Mouse (Mus musculus): ENCODE measurements around the gene Kcnq4.

Kcnq4 gene

DNA sequence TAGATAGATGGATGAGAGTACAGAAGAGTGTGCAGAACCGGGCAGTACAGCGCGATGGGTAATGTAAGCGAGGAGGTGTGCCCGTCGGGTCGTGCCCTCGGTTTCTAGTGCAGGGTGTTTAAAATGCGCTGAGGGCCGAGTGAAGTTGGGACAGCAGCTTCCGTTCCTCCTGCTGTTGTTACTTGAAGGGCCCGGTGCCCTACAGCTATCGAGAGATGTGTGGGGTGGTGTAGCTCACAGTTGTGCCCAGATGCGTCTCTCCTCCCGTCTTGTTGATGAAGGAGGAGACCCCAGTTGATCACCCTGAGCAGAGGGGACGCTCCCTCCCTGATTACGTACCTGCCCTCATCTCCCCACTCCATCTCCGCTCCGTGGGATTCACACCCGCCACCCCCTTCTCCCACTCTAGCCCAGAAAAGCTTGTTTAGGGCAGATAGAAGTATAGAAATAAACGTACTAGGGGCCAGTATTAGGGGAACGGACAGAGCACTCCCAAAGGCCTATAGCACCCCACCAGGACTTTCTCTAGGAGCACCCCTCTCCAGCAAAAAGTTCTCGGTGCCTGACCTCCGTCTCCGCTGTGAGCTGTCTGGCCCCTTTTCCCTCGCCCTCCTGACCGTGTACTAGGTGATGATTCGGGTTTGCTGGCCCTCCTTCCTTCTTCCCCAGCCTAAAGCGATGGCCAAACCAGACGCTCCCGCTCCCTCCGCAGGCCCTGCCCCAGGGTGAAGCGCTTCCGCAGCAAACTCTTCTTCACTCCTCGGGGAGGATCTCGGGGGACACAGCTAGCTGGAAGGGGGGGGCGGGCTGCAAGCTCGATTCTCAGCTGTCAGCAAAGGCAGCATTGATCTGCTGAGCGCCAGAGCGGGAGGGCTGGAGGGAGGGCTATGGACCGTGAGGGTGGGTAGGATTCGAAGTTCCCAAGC lies at the start of gene Kcnq4:
Gene Kcnq4 (minus strand): TSS at position 672 of the 926 bp plus-strand sequence.
- DNase-seq (ENCODE audit: low read depth, low spot score), result no peak

DNA sequence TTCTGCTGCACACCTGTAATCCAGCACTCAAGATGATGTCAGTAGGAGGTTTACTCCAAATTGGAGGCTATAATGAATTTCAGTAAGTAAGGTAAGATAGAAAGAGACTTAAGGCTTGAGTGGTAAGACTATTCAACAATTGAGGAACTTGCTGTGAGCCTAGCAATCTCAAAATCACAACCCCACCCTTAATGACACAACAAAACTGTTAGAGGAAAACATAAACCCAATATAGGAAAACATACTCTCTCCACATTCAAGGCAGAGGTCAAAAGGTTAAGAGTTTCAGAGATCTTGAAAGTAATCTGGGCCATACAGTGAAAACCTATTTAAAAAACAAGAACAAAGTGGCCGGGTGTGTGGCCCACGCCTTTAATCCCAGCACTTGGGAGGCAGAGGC lies 48.3 kb upstream of the Kcnq4 start:
- peak; percentile 32 for DNase-seq (ENCODE audit: low read depth, low spot score)

DNA sequence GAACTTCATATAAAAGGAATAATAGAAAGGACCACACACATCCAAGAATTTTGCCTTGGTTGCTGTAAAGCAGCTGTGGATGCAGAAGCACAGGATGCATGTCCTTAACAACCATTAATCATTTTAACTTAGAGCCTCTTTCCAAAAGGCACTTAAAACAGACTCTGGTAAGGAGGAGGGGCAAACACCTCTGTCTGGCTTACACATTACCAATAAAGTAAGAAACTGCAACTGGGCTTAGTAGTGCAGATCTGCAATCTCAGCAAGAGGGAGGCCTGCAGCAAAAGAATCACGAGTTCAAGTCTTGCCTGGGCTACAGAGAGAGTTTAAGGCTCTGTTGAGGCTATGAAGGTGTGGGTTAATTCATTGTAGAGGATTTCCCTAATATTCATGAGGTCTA lies 47.2 kb upstream of the Kcnq4 start:
- no peak for DNase-seq (ENCODE audit: low read depth, low spot score)

DNA sequence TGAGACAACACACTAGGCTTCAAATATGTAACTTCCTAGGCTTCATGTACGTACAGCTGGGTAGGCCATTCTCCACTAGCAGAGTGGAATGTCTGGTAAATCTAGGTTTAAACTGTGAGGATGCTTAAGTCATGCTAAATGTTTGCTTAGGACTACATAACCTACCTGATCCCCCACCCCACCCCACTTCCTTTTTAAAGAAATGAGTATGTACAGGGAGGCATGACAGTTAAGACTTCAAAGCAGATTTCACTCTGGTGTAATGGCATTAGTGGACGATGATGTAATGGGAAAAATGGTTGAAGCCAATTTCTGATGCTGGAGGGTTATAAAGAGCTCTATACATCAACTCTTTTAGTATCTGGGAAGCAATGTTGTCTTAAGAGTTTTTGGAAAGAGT lies 44.5 kb upstream of the Kcnq4 start:
- no peak for DNase-seq (ENCODE audit: low read depth, low spot score)

DNA sequence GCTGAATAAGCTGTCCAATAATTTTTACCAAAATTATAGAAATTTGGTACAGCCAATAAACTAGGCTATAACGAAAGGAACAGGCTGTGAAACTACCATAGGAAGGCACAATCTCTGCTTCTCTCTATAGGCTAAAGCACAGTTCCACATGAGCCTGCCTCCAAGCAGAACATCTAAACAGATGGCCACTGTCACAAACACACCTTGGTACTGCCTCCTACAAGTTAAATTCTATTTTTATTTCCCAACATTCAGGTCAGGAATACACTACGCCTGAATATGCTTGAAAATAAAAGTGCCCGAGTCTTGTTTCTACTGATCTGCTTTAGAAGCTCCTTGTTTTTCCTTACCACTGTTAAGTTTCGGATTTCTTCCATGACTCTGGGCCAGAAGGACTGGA lies 41.6 kb upstream of the Kcnq4 start:
- DNase-seq (ENCODE audit: low read depth, low spot score), result no peak

DNA sequence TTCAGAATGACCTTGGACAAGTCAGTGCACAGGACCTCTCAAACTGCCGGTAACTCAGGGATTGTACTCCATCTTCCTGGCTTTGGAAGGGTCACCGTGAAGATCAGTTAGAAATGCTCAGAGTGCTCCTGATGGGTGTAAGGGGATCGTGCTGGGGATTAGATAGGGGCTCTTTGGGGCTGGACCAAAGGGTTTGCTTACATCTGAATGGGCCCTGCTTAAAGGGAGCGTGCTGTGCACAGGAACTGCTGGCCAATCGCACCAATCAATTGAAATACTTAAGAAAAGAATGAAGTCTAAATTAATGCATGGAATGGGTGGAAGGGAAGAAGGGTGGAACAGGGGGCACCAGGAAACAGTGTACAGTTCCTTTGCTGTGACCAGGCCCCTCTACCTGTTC lies 7.4 kb upstream of the Kcnq4 start:
- DNase-seq (ENCODE audit: low read depth, low spot score), result peak; percentile 41

DNA sequence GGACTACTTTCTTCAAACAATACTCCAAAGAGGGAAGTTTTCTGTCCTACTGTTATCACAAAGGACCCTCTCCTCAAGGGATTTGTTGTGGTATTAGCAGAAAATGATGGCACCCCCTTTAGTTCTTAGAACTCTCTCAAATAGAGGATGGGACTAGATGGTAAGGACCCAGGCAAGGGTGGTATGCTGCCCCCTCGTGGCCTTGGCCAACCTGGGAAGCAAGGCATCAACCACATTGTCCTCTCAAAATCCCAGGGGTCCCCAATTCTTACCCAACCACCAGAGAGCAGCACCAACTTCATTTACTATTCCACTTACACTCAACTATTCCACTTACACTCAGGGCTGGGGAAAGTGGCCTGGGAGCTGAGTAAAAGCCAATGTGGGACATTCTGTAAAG lies 6.9 kb upstream of the Kcnq4 start:
- peak; percentile 75 for DNase-seq (ENCODE audit: low read depth, low spot score)

DNA sequence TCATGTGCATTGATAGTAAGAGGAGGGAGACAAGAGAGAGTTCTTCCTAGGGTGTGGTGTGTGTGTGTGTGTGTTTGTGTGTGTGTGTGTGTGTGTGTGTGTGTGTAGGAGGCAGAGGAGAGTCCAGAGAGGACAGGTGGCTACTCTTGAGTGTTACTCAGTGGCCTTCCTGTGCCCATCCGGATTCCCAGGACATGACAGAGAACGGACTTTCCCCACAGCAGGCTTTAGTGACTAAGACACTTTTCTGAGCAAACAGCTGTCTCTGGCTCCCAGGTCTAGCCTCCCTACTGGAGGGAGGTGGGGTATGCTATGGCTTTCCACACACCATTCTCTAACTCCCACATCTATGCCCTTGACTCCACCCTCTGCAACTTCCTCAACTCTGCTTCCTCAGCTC lies 1.2 kb upstream of the Kcnq4 start:
- DNase-seq (ENCODE audit: low read depth, low spot score), result no peak

DNA sequence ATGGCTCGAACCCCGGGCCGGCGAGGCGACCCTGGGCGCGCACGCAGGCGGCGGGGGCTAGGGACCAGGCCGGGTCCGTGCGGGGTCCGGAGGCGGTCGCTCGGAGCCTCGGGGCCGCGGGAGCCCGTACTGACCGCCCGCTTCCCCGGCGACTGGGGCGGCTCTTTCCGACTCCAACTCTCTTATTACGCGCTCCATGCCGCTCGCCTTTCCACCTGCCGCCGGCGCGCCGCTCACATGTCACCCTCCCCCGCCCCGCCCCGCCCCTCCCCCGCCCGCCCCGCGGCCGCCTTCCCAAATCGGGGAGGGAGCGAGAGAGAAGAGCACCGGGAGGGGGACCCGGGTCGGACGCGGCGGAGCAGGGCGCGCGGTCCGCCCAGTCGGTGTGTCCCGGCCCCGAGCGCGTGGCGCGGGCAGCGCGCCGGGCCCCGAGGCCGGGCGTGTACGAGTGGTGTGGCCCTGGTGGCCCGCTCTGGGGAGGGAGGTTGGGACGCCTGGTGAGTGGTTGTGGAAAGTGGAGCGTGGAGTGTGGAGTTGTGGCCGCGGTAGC lies 1.1 kb downstream of the Kcnq4 start:
- no peak for DNase-seq (ENCODE audit: low read depth, low spot score)

DNA sequence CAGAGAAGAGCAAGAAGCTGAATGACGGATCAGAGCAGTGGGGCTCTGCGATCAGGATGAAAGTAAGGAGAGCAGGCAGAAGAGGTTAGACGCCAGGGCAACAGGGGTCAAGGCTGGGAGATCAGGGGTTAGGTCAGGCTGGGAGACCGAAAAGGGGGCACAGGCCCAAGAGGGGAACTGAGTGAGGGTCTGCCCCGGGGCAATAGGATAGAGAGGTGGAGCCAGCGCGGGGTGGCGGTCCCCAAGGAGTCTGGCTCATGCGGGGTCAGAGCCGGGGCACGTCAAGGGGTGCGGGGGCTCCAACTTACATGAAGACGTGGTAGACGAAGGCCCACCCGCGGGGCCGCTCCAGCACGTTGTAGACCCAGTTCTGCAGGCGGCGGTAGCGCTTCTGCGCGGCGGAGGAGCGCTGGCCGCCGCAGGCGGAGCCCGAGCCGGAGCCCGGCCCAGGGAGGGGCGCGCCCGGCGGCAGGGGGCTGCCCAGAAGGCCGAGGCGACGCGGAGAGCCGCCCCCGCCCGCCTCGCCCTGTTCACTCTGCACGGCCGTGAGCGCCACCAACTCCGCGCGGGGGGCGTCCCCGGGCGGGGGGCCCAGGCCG lies 1.8 kb downstream of the Kcnq4 start:
- DNase-seq (ENCODE audit: low read depth, low spot score), result no peak

DNA sequence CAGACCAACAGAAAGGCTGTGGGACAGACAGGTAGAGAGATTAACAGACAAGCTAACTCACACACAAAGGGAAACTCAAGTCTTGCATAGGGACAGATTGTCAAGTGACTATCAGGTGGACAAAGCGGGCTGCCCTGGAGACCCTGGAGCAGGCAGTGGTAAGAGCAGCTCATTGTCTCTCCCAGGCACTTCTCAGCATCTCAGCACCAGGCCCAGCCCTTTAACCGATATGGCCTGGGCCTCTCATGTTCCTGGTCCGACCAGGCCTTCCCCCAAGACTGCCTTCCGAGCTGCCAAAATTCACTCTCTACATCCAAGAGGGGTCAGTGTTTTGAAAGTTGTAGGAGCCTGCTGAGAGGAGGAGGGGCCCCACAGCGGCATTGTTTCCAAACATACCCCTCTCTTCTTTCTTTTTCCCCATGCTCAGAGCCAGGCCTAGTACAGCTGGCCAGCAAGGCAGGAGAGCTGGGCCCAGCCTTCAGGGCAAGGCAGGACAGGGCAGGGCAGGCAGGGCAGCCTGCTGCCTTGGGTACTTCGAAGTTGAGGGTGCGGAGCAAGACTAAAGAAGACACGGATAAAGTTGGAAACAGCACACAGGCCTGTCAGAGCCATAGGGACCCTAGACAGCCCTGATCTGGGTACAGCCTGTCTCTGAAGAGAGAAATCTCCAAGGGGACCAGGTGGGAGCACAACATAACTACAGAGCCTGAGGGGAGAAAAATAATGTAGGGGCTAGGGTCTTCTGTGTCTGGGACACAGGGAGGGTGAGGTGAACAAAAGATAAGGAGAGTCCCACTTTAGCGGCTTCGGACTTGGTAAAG lies 2.5 kb downstream of the Kcnq4 start:
- no peak for DNase-seq (ENCODE audit: low read depth, low spot score)

DNA sequence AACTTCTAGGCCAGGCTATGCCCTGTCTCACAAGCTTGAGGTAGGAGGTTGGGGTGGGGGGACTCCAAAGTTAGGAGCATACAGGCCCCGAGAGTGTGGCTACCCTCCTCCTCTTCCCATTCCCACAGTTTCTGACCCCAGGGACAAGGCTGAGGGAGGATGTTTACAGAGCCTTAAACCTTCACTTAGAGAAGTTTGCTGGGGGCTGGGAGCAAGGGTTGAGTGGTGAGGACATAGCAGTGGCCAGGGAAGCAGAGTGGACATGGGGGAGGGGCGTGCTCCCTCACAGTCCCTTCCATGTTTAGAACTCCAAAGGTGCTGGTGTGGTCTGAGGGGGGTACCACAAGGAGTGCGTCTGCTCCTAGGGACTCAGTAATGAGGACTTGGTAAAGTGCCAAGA lies 4.8 kb downstream of the Kcnq4 start:
- DNase-seq (ENCODE audit: low read depth, low spot score), result no peak

DNA sequence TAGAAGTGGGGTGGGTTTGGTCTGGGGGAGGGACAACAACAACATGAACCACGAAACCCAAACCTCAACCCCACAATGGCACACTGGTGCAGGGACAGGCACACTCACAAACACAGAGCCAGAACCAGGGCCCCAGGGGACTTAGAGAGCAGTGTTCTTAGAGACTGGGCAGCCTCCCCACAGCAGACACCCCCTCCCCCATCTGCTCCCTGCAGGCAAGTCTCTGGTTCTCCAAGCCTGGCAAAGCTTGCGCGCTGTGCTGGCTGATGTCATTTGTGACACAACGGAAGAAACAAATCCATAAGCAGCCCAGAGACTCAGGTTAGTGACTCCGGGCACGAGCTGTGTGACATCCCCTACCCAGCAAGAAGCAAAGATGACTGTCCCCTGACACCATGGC lies 7.1 kb downstream of the Kcnq4 start:
- DNase-seq (ENCODE audit: low read depth, low spot score), result no peak

DNA sequence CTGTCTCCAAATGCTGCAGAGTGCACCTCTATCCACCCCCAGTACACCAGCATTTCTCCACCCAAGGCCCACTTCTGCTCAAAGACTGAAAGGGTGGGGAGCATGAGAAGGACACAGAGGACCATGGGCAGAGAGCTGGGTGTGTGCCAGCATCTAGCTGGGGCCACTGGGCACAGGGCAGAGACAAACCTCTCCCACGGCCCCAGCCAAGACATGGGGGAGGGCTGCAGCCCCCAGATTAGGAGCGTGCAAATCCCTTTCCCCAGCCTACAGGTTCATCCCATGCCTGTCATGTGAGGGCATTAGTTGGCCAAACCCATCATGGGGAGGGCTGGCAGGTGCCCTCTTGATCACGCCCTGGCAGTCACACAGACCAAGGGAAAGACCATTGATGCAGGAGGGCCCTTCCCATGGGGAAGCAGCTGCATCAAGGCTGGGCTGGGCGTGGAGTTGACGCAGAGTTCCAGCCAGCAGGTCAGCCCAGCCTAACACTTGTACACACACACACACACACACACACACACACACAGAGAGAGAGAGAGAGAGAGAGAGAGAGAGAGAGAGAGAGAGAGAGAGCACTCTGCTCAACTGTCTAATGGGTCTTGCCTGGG lies 14.3 kb downstream of the Kcnq4 start:
- DNase-seq (ENCODE audit: low read depth, low spot score), result no peak

DNA sequence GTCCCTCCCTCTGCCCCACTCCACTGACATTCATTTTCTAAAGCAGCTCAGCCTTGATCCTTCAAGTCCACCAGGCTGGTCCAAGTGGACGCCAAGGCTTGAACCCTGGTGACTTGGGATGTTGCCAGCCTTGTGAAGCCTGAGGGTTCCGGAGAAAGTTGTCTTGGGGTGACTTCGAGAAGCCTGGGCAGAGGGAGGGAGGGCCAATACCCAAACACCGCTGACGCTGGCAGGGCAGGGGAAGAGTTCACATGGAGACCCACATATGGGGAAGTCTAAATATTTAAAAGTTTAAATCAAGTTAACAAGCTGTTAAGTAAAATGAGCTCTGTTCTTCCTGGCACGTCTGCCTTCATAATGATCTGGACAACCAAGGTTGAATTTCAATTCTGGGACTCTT lies 15.7 kb downstream of the Kcnq4 start:
- no peak for DNase-seq (ENCODE audit: low read depth, low spot score)

DNA sequence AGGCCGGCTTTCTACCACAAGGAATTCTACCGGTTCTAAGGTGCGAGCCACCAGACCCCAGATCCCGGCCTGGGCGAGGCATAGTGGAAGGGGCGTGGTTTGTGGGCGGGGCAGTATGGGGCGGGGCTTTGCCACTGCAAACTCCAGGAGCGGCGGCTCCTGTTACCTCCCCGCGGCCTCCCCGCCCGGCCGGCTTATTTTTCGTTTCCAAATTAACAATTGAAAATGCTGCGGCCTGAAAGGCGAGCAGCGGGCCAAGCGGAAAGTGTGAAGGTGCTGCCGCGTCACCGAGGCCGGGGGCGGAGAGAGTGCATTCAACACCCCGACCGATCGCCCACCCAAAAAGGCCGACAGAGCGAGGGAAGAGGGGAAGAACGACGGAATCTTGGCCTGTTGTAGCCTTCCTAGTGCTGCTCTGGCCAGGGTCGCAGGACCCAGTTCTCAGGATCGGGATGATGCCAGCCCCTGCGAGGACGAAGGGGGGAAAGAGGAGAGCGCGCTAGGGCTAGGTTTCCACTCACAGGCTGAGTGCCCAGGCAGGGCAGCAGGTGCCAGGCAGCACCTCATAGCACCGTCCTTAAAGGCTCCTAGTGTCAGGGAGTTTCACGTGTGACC lies 17.3 kb downstream of the Kcnq4 start:
- DNase-seq (ENCODE audit: low read depth, low spot score), result peak; percentile 65

DNA sequence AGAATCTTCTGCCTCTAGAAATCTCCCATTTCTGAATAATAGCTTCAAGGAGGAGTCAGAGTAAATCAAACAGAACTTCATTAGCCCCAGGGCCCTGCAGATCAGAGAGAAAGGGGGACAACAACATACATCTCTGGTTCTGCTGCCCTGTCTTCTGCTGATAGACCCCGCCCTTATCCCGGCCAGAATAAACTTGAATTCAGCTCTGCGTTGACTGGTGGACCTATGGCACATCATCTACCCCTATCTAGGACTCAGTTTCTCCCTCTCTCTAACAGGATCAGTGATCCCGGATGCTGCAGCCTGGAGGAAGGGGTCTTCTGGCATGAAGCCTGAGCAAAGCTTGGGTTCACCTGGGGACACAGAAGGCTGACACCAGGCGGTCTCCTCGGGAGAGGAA lies 17.8 kb downstream of the Kcnq4 start:
- no peak for DNase-seq (ENCODE audit: low read depth, low spot score)

DNA sequence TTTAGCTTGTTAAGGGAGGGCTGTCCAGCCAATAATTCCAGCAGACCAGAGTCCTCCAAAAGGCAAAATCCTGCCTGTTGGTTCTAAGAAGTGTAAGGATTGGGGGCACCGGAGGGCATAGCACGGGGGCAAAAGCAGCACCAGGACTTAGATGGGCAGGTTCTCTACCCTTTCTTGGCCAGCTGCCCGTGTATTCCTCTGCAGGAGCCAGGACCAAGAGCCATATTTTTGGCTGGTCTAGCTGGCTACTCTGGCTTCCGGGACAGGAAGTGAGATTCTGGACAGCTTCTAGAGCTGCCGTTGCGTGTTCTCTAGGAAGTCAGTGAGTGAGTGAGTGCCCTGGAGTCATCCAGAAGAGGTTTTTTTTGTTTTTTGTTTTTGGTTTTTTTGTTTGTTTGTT lies 18.3 kb downstream of the Kcnq4 start:
- no peak for DNase-seq (ENCODE audit: low read depth, low spot score)

DNA sequence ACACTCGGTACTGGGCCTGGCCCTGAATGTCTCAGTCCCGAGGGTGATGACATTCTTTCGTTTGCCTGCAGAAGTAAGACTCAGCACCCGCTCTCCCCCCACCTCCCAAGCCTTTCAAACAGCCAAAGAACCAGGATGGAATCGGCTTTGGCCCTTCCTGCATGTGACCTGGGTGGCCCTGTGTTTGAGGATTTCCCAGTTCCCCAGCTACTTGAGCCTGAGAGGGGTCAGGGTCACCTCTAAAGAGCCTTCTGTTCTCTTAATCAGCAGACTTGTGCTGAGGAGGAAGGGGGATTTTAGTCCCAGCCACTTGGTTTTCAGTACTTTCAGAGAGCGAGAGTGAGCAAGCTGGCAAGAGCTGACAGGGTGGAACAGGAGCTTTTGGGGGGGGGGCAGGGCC lies 19.0 kb downstream of the Kcnq4 start:
- no peak for DNase-seq (ENCODE audit: low read depth, low spot score)

DNA sequence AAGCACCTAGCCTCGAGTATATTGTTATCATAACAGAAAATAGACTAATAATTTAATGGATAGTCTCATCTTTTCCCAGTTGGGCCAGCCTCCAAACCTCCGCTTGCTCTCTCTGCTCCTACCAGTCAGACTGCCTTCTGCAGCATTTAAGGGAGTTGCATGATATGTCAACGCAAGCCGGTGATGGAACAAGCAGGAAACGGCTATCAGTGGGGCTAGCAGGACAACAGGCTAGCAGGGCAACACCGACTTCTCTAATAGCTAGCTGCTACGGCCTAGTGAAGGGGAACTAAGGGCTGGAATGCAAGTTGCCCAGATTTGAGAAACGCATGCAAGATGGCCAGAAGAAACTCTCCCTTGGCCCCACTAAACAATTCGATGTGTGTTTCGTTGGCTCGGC lies 20.6 kb downstream of the Kcnq4 start:
- no peak for DNase-seq (ENCODE audit: low read depth, low spot score)

DNA sequence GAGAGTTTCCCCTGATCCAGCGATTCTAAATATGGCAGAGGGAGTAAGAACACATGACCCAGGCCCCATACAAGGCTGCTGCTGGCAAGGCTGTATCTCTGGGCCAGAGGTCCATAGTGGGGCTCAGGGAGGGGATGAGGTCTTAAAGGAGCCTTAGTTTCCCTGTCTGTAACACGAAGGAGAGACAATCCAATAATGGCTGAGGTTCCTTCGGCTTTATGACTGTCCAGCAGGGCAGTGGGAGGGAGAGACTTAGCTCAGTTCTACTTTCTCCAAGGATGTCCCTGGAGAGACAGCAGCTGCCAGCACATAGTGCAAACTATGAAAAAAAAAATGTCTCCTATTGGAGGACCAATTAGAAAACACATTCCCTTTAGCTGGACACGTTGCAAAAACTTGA lies 22.2 kb downstream of the Kcnq4 start:
- DNase-seq (ENCODE audit: low read depth, low spot score), result no peak

Data from ES-CJ7 (cell line).